Mouse (Mus musculus) liver, embryonic 16.5 days (tissue): ENCODE results near the gene Atxn1. TPM values are rescaled to one million over a fixed set of nuclear protein-coding genes. Genes with fewer than 3 reads are reported as not detected.
A peak's percentile ranks its signal among the peaks of the same experiment; 100 is the strongest.

ENCODE experiments used
- ATAC-seq: fragments of 200-750 bp; cut with Nextera tagmentation; 2 replicates; pipeline ENCODE4 v1.8.0; 2017; ENCODE audit warnings: low read depth, mild to moderate bottlenecking, moderate number of reproducible peaks, moderate library complexity
- H3K27ac ChIP-seq: fragments of 300-500 bp; sonication (generic); 2 replicates; pipeline ENCODE4 v1.5.1; 2014; ENCODE audit warnings: mild to moderate bottlenecking, low read length
- H3K27me3 ChIP-seq: fragments of 300-500 bp; sonication (generic); 2 replicates; pipeline ENCODE4 v1.6.1; 2014; ENCODE audit warnings: low read depth, low read length, mixed read lengths; ENCODE audit not compliant: control insufficient read depth, insufficient read depth
- H3K36me3 ChIP-seq: fragments of 300-500 bp; sonication (generic); 2 replicates; pipeline ENCODE4 v1.6.1; 2014; ENCODE audit warnings: mild to moderate bottlenecking; ENCODE audit not compliant: control insufficient read depth, insufficient read depth
- H3K4me1 ChIP-seq: fragments of 300-500 bp; sonication (generic); 2 replicates; pipeline ENCODE4 v1.6.1; 2014; ENCODE audit warnings: low read depth, low read length, mixed read lengths; ENCODE audit not compliant: control insufficient read depth
- H3K4me2 ChIP-seq: fragments of 300-500 bp; sonication (generic); 2 replicates; pipeline ENCODE4 v1.6.1; 2014; ENCODE audit warnings: low read depth, low read length, mixed read lengths
- H3K4me3 ChIP-seq: fragments of 300-500 bp; sonication (generic); 2 replicates; pipeline ENCODE4 v1.5.1; 2014; ENCODE audit warnings: low read depth, mild to moderate bottlenecking, low read length
- H3K9ac ChIP-seq: fragments of 300-500 bp; sonication (generic); 2 replicates; pipeline ENCODE4 v1.6.1; 2014; ENCODE audit warnings: low read depth, low read length
- H3K9me3 ChIP-seq: fragments of 300-500 bp; sonication (generic); replicated peaks from 2 replicates; pipeline ENCODE4 v1.6.1; 2016; ENCODE audit warnings: low read length; ENCODE audit not compliant: control insufficient read depth
- WGBS: fragments of 180-500 bp; shearing (Covaris S2); extraction: QIAGEN DNeasy Blood & Tissue Kit; methylation state at CpG from one replicate; pipeline ENCODE4 v1.1.7; 2014; ENCODE audit not compliant: insufficient replicate concordance; 5-methylcytosine and 5-hydroxymethylcytosine counted together
- polyA plus RNA-seq: library from polyadenylated mRNA; unstranded; fragments of >200 nt; fragmentation: Nextera tagmentation; extraction: Ambion mirVana; gene quantifications from 2 replicates; pipeline ENCODE4 v1.2.1, GENCODE M21; 2015

The Atxn1 gene
- polyA plus RNA-seq, 1 experiment from 2014 or later: 3.2 TPM

GRCm38 (mm10) chr13:45871554-45871953 is 93.3 kb downstream of the Atxn1 start:
- 70% methylated on average over 7 of the region's 7 CpGs for WGBS
- no peak for ATAC-seq
- Histone ChIP-seq H3K4me2 (no peak overlapping the region), H3K4me3 (no peak overlapping the region), H3K36me3 (no peaks in the 10 kb centered on the region), H3K9ac (no peak overlapping the region), H3K4me1 (peaks cover 18% of the 10 kb centered on the region), H3K27me3 (no peaks in the 10 kb centered on the region), H3K9me3 (no peaks in the 10 kb centered on the region), H3K27ac (no peak overlapping the region)

GRCm38 (mm10) chr13:45868886-45869285 is 95.9 kb downstream of the Atxn1 start:
- 68% methylated on average over 8 of the region's 8 CpGs for WGBS
- Histone ChIP-seq H3K4me1 (peaks cover 22% of the 10 kb centered on the region), H3K4me3 (no peak overlapping the region), H3K27me3 (no peaks in the 10 kb centered on the region), H3K9me3 (no peaks in the 10 kb centered on the region), H3K9ac (no peak overlapping the region), H3K36me3 (no peaks in the 10 kb centered on the region), H3K27ac (no peak overlapping the region), H3K4me2 (no peak overlapping the region)
- ATAC-seq: no peak

- no peaks in the 10 kb centered on the region for H3K36me3 ChIP-seq
- peak overlapping the region; percentile 58 for H3K27ac ChIP-seq
- 45% methylated on average over 14 of the region's 14 CpGs for WGBS
- ATAC-seq: no peak
- no peaks in the 10 kb centered on the region for H3K27me3 ChIP-seq
- no peaks in the 10 kb centered on the region for H3K9me3 ChIP-seq
- peaks cover 22% of the 10 kb centered on the region for H3K4me1 ChIP-seq
- H3K4me2 ChIP-seq: 0 out of 2 replicates have a peak overlapping the region, but pooled peaks have one; percentile 35
- H3K9ac ChIP-seq: no peak overlapping the region
- H3K4me3 ChIP-seq: no peak overlapping the region
These were observed 97.5 kb downstream of the Atxn1 start for GRCm38 (mm10) chr13:45867273-45867672.

- no peaks in the 10 kb centered on the region for H3K9me3 ChIP-seq
- H3K27ac ChIP-seq: peak overlapping the region; percentile 58
- ATAC-seq: peak; percentile 94
- H3K4me3 ChIP-seq: no peak overlapping the region
- no peak overlapping the region for H3K9ac ChIP-seq
- peak overlapping the region; percentile 35 for H3K4me2 ChIP-seq
- H3K27me3 ChIP-seq: no peaks in the 10 kb centered on the region
- no peaks in the 10 kb centered on the region for H3K36me3 ChIP-seq
- peaks cover 20% of the 10 kb centered on the region for H3K4me1 ChIP-seq
- 43% methylated on average over 8 of the region's 8 CpGs for WGBS
These were observed 98.1 kb downstream of the Atxn1 start for GRCm38 (mm10) chr13:45866615-45867245.

GRCm38 (mm10) chr13:45865620-45866019 is 99.2 kb downstream of the Atxn1 start:
- no peak overlapping the region for H3K9ac ChIP-seq
- ATAC-seq: no peak
- no peak overlapping the region for H3K4me2 ChIP-seq
- no peaks in the 10 kb centered on the region for H3K36me3 ChIP-seq
- H3K4me3 ChIP-seq: no peak overlapping the region
- peaks cover 20% of the 10 kb centered on the region for H3K4me1 ChIP-seq
- H3K9me3 ChIP-seq: no peaks in the 10 kb centered on the region
- no peak overlapping the region for H3K27ac ChIP-seq
- no peaks in the 10 kb centered on the region for H3K27me3 ChIP-seq
- WGBS: 88% methylated on average over 10 of the region's 10 CpGs

- Histone ChIP-seq H3K9ac (no peak overlapping the region), H3K4me1 (peaks cover 30% of the 10 kb centered on the region), H3K4me3 (no peak overlapping the region), H3K9me3 (no peaks in the 10 kb centered on the region), H3K27ac (no peak overlapping the region), H3K4me2 (no peak overlapping the region), H3K36me3 (no peaks in the 10 kb centered on the region), H3K27me3 (no peaks in the 10 kb centered on the region)
- 67% methylated on average over 8 of the region's 8 CpGs for WGBS
- ATAC-seq: no peak
These were observed 101.0 kb downstream of the Atxn1 start for GRCm38 (mm10) chr13:45863779-45864178.

DNA sequence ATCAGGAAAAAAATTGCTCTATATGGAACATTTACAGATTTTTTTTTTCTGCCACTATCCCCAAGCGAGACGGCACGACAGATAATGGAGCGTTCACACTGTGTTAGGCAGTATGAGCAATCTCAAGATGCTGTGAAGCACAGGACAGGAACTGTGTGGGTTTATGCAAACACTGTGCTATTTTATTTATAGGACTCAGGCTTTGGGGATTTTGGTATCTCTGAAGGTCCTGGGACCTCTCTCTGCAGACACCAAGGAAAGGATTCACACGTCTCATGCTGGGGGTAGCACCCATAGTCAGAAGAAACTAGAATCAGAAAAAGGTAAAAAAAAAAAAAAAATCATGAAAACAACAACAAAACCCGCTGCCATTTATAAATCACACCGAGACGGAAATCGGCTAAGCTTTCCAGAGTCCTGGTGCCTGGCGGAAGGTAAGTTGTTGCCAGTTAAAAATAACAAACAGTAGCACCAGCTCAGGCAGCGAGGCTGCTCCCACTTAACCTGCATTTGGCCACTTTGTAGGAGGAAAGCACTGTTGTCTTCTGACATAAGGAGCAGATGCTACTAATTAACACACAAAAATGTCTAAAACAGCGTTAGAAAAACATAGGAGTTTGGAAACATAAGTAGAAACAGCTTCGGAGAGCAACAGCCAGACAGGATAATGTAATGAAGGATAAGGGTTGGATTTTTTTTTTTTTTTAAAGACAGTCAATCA is 102.8 kb downstream of the Atxn1 start:
- Histone ChIP-seq H3K27me3 (no peaks in the 10 kb centered on the region), H3K4me1 (peaks cover 22% of the 10 kb centered on the region), H3K9ac (no peak overlapping the region), H3K4me2 (no peak overlapping the region), H3K27ac (no peak overlapping the region), H3K36me3 (no peaks in the 10 kb centered on the region), H3K4me3 (no peak overlapping the region), H3K9me3 (no peaks in the 10 kb centered on the region)
- ATAC-seq: no peak
- WGBS: 73% methylated on average over 13 of the region's 13 CpGs

GRCm38 (mm10) chr13:45861098-45861580 is 103.7 kb downstream of the Atxn1 start:
- no peaks in the 10 kb centered on the region for H3K36me3 ChIP-seq
- no peak overlapping the region for H3K4me3 ChIP-seq
- H3K9ac ChIP-seq: no peak overlapping the region
- peaks cover 14% of the 10 kb centered on the region for H3K4me1 ChIP-seq
- H3K27me3 ChIP-seq: no peaks in the 10 kb centered on the region
- no peak overlapping the region for H3K4me2 ChIP-seq
- no peak overlapping the region for H3K27ac ChIP-seq
- whole genome bisulfite sequencing: 74% methylated on average over 10 of the region's 10 CpGs
- ATAC-seq: no peak
- no peaks in the 10 kb centered on the region for H3K9me3 ChIP-seq

- ATAC-seq: peak; percentile 89
- no peak overlapping the region for H3K4me3 ChIP-seq
- H3K27ac ChIP-seq: no peak overlapping the region
- no peaks in the 10 kb centered on the region for H3K36me3 ChIP-seq
- no peaks in the 10 kb centered on the region for H3K9me3 ChIP-seq
- H3K9ac ChIP-seq: no peak overlapping the region
- H3K27me3 ChIP-seq: no peaks in the 10 kb centered on the region
- peak overlapping the region; percentile 18 for H3K4me2 ChIP-seq
- WGBS: 56% methylated on average over 12 of the region's 12 CpGs
- H3K4me1 ChIP-seq: peaks cover 21% of the 10 kb centered on the region
These were observed 105.6 kb downstream of the Atxn1 start for GRCm38 (mm10) chr13:45859081-45859709.
